Mouse (Mus musculus) cortical plate, adult 2 months (tissue): Measurements from ENCODE around the gene Mesp2. TPM values are rescaled to one million over a fixed set of nuclear protein-coding genes. Genes with fewer than 3 reads are reported as not detected.

Experiments used
- H3K27ac ChIP-seq: fragments of 200-500 bp; 2 replicates; pipeline ENCODE4 v1.5.1; 2012; ENCODE audit warnings: low read length, control low read depth, inconsistent platforms; ENCODE audit not compliant: insufficient read depth
- H3K4me1 ChIP-seq: fragments of 200-500 bp; 2 replicates; pipeline ENCODE4 v1.6.1; 2011; ENCODE audit warnings: low read length; ENCODE audit not compliant: control insufficient read depth, insufficient read depth
- H3K4me3 ChIP-seq: fragments of 200-500 bp; 2 replicates; pipeline ENCODE4 v1.5.1; 2011; ENCODE audit warnings: mild to moderate bottlenecking, low read length, control low read depth; ENCODE audit not compliant: insufficient read depth
- CTCF ChIP-seq: fragments of 200-500 bp; IDR thresholded peaks from 2 replicates; pipeline ENCODE4 v1.5.1; 2011; ENCODE audit warnings: mild to moderate bottlenecking, control low read depth, low read length; ENCODE audit not compliant: insufficient read depth; ENCODE audit errors: extremely low read depth
- POLR2A ChIP-seq: fragments of 200-500 bp; IDR thresholded peaks from 2 replicates; pipeline ENCODE4 v1.6.1; 2011; ENCODE audit warnings: mild to moderate bottlenecking, low read length, control low read depth; ENCODE audit not compliant: insufficient read depth; ENCODE audit errors: extremely low read depth
- polyA plus RNA-seq: library from polyadenylated mRNA; depleted of rRNA; stranded (reverse); fragments of >200 nt; gene quantifications from 2 replicates; pipeline ENCODE4 v1.2.3, GENCODE M21; 2012; rRNA removed

Gene Mesp2
- polyA plus RNA-seq, 1 experiment = 0.98 TPM

- Histone ChIP-seq H3K27ac (no peak overlapping the region), H3K4me3 (no peak overlapping the region), H3K4me1 (no peaks in the 10 kb centered on the region)
- TF ChIP-seq POLR2A (no peak), CTCF (no peak)
Measured at GRCm38 (mm10) chr7:79858202-79858934, 47.8 kb downstream of the Mesp2 start.

- Histone ChIP-seq H3K4me3 (no peak overlapping the region), H3K4me1 (no peaks in the 10 kb centered on the region), H3K27ac (no peak overlapping the region)
- TF ChIP-seq CTCF = no peak
- TF ChIP-seq POLR2A = no peak
Measured at GRCm38 (mm10) chr7:79858956-79859630, 48.6 kb downstream of the Mesp2 start.

DNA sequence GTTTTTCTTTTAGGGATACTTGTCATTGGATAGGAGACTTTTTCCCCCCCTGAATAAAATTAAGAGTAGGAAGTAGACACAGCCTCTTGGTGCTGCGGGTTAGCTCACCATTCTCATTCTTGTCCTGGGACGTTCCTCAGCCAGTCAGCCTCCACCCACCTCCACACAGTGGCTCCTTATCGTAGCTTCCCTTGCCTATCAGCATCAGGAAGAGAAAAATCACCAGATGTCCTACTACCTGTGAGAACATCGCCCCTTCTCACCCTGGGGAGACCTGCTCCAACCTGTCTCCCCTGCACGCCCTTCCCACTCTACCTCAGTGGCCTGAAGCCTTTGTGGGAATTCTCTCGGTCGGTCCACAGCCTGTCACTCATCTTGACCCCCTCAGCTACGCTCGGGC, 50.3 kb downstream of the Mesp2 start, which contains the start of gene Anpep:
Gene Anpep, minus strand, starts transcription at position 249 of the 400 bp plus-strand sequence.
- Histone ChIP-seq H3K27ac (no peak within 1 kb of the TSS), H3K4me1 (no peaks in the 10 kb centered on the region), H3K4me3 (no peak within 1 kb of the TSS)
- TF ChIP-seq POLR2A = no peak
- TF ChIP-seq CTCF = no peak

DNA sequence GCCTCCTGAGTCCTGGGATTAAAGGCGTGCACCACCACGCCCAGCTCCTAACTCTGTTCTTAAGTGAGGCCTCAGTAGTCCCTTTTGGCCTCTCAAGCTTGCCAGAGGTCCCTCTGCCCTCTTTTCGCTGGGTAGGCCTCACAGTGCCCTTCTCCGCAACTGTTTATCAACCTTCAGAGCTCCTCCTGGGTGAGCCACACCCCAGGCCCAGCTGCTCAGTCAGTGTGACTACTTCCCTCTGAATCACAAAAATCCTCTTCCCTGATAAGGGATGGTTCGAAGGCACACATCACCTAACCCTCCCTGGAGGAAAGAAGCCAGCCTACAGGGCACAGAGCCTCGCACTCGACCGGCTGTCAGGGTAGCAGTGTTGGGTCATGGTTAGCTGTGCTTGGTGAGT, 51.3 kb downstream of the Mesp2 start:
- Histone ChIP-seq H3K4me1 (no peaks in the 10 kb centered on the region), H3K27ac (no peak overlapping the region), H3K4me3 (no peak overlapping the region)
- TF ChIP-seq POLR2A (no peak), CTCF (no peak)

Other genes starting within 250 kb of the Mesp2 start
- 0.38 and 0.59 TPM in 2 replicates for gene Rhcg, start 193.1 kb upstream of the Mesp2 start, polyA plus RNA-seq
- 0.06 and 0.08 TPM in 2 replicates for gene Ticrr, start 150.5 kb upstream of the Mesp2 start, polyA plus RNA-seq
- 1.5 TPM in 2 replicates for gene Kif7, start 95.0 kb upstream of the Mesp2 start, polyA plus RNA-seq
- 0.23 TPM in 1 of 2 replicates, not detected in the other for gene Plin1, start 77.8 kb upstream of the Mesp2 start, polyA plus RNA-seq
- 11.4 and 12.4 TPM in 2 replicates for gene Pex11a, start 67.6 kb upstream of the Mesp2 start, polyA plus RNA-seq
- gene Wdr93, start 67.6 kb upstream of the Mesp2 start, polyA plus RNA-seq = 0.15 and 0.48 TPM in 2 replicates
- gene Mesp1, start 16.9 kb upstream of the Mesp2 start, polyA plus RNA-seq = 0.08 and 0.19 TPM in 2 replicates
- 4.7 and 5.6 TPM in 2 replicates for gene Anpep, start 50.3 kb downstream of the Mesp2 start, polyA plus RNA-seq
- gene Ap3s2, start 109.9 kb downstream of the Mesp2 start, polyA plus RNA-seq = 39.2 and 42.2 TPM in 2 replicates
- gene Arpin, start 124.6 kb downstream of the Mesp2 start, polyA plus RNA-seq = 13.8 and 14.8 TPM in 2 replicates
- 18.0 and 18.5 TPM in 2 replicates for gene Zfp710, start 214.1 kb downstream of the Mesp2 start, polyA plus RNA-seq